Mouse (Mus musculus) testis, adult 2 months (tissue): ENCODE data around the gene Slc5a4b. TPM values are rescaled to one million over a fixed set of nuclear protein-coding genes. Genes with fewer than 3 reads are reported as not detected.

ENCODE experiments used
- H3K27ac ChIP-seq: fragments of 200-500 bp; 2 replicates; pipeline ENCODE4 v1.5.1; 2012; ENCODE audit warnings: low read depth, low read length; ENCODE audit not compliant: control insufficient read depth, insufficient read depth
- H3K27me3 ChIP-seq: fragments of 200-500 bp; 2 replicates; pipeline ENCODE4 v1.6.1; 2012; ENCODE audit warnings: mild to moderate bottlenecking, low read length, moderate library complexity; ENCODE audit not compliant: control insufficient read depth, insufficient read depth
- H3K36me3 ChIP-seq: fragments of 200-500 bp; 2 replicates; pipeline ENCODE4 v1.6.1; 2012; ENCODE audit warnings: mild to moderate bottlenecking, low read length; ENCODE audit not compliant: control insufficient read depth, insufficient read depth
- H3K4me1 ChIP-seq: fragments of 200-500 bp; 2 replicates; pipeline ENCODE4 v1.6.1; 2012; ENCODE audit warnings: low read length; ENCODE audit not compliant: control insufficient read depth, insufficient read depth
- H3K4me3 ChIP-seq: fragments of 200-500 bp; 2 replicates; pipeline ENCODE4 v1.5.1; 2012; ENCODE audit warnings: low read depth, mild to moderate bottlenecking, low read length, moderate library complexity, mixed read lengths; ENCODE audit not compliant: control insufficient read depth
- CTCF ChIP-seq: fragments of 200-500 bp; IDR thresholded peaks from 2 replicates; pipeline ENCODE4 v1.5.1; 2012; ENCODE audit warnings: low read depth, mild to moderate bottlenecking, inconsistent platforms, low read length, moderate library complexity; ENCODE audit not compliant: control insufficient read depth, insufficient read depth, insufficient replicate concordance
- POLR2A ChIP-seq: fragments of 200-500 bp; IDR thresholded peaks from 2 replicates; pipeline ENCODE4 v1.6.1; 2012; ENCODE audit warnings: low read depth, mild to moderate bottlenecking, inconsistent platforms, low read length, moderate library complexity; ENCODE audit not compliant: control insufficient read depth
- polyA plus RNA-seq: library from polyadenylated mRNA; depleted of rRNA; stranded (reverse); fragments of >200 nt; gene quantifications from 2 replicates; pipeline ENCODE4 v1.2.3, GENCODE M21; 2012; rRNA removed

The Slc5a4b gene
- 4.8 and 5.5 TPM in 2 replicates for polyA plus RNA-seq

- Histone ChIP-seq H3K27ac (no peak within 1 kb of the TSS), H3K27me3 (no peaks in the 10 kb centered on the region), H3K36me3 (no peaks in the 10 kb centered on the region), H3K4me3 (no peak within 1 kb of the TSS), H3K4me1 (no peaks in the 10 kb centered on the region)
- TF ChIP-seq POLR2A, result no peak
- TF ChIP-seq CTCF, result no peak
Observed at GRCm38 (mm10) chr10:76110861-76111260, at the start of gene Slc5a4b. TSS of gene Slc5a4b (minus strand) at chr10:76110961.

DNA sequence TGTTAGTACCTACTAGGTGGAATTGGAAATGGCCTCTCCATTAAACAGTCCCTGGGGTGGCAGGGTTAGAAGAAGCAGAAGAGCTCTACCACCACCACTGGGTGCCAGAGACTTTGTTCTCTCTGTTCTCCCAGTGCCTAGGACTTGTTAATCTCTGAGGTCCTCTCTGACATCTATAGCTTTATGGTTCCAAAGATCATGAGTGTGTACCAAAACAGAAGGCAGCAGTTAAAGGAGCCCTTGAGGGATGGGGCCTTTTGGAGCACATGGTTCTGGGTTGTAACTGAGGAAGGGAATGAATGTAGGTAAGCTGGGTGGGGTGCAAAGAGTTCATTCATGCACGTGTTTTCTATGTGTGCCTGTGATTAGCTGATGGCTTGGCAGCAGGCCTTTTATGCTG, 47.2 kb upstream of the Slc5a4b start:
- Histone ChIP-seq H3K4me1 (no peaks in the 10 kb centered on the region), H3K36me3 (no peaks in the 10 kb centered on the region), H3K4me3 (no peak overlapping the region), H3K27ac (no peak overlapping the region), H3K27me3 (no peaks in the 10 kb centered on the region)
- TF ChIP-seq POLR2A (no peak), CTCF (no peak)

GRCm38 (mm10) chr10:76157528-76157927, 46.8 kb upstream of the Slc5a4b start:
- Histone ChIP-seq H3K4me1 (no peaks in the 10 kb centered on the region), H3K27me3 (no peaks in the 10 kb centered on the region), H3K36me3 (no peaks in the 10 kb centered on the region), H3K27ac (no peak overlapping the region), H3K4me3 (no peak overlapping the region)
- TF ChIP-seq POLR2A, result no peak
- no peak for TF ChIP-seq CTCF

DNA sequence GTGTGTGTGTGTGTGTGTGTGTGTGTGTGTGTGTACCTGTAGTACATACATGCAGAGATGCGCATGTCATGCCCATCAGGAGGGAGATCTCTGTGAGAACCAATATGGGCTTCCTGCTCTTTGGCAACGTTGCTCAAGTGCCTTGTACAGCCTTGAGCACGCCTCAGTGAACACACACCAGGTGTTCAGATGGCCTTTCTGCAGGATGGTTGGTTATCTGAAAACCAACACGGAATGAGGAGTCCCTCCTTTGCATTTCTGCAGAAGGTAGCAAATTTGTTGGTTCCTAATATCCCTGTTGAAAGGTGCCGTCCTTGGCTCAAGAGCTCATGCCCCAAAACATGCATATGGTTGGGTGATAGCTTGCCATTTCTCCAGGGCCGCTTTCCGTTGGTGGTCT, 45.1 kb upstream of the Slc5a4b start:
- Histone ChIP-seq H3K4me1 (no peaks in the 10 kb centered on the region), H3K27me3 (no peaks in the 10 kb centered on the region), H3K27ac (no peak overlapping the region), H3K36me3 (no peaks in the 10 kb centered on the region), H3K4me3 (no peak overlapping the region)
- TF ChIP-seq POLR2A, result no peak
- no peak for TF ChIP-seq CTCF

- Histone ChIP-seq H3K4me3 (no peak within 1 kb of the TSS), H3K27ac (no peak within 1 kb of the TSS), H3K36me3 (no peaks in the 10 kb centered on the region), H3K4me1 (no peaks in the 10 kb centered on the region), H3K27me3 (no peaks in the 10 kb centered on the region)
- TF ChIP-seq POLR2A (no peak), CTCF (no peak)
Observed at GRCm38 (mm10) chr10:76147278-76147677, 36.5 kb upstream of the Slc5a4b start, which contains the start of gene Slc5a4a. TSS of gene Slc5a4a (plus strand) at chr10:76147451.

- no peaks in the 10 kb centered on the region for H3K27me3 ChIP-seq
- H3K4me3 ChIP-seq, result no peak overlapping the region
- no peaks in the 10 kb centered on the region for H3K36me3 ChIP-seq
- H3K4me1 ChIP-seq, result no peaks in the 10 kb centered on the region
- H3K27ac ChIP-seq, result no peak overlapping the region
- TF ChIP-seq CTCF (no peak), POLR2A (no peak)
Observed at GRCm38 (mm10) chr10:76146846-76147245, 36.1 kb upstream of the Slc5a4b start.

- Histone ChIP-seq H3K36me3 (no peaks in the 10 kb centered on the region), H3K27me3 (no peaks in the 10 kb centered on the region), H3K4me1 (no peaks in the 10 kb centered on the region), H3K27ac (no peak overlapping the region), H3K4me3 (no peak overlapping the region)
- TF ChIP-seq POLR2A (no peak), CTCF (no peak)
Observed at GRCm38 (mm10) chr10:76136318-76136717, 25.6 kb upstream of the Slc5a4b start.

DNA sequence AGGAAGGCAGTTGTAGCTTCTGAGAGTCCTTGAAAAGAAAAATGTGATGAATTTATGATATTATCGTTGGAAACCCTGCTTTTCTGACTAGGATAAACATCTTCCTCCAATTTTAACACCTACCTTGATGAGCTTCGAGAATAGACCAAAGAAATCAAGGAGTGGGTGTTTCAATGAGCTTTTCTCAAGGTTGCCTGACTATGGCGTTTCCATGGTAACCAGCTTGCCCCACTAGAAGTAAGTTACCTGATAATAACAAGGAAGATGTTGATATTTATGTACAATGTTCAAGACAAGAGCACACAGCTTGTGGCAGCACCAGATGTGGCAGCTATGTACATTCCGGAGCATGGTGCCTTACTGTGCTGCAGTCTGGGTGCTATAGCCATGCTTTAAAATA, 21.7 kb upstream of the Slc5a4b start:
- Histone ChIP-seq H3K27me3 (no peaks in the 10 kb centered on the region), H3K4me3 (no peak overlapping the region), H3K27ac (no peak overlapping the region), H3K36me3 (no peaks in the 10 kb centered on the region), H3K4me1 (no peaks in the 10 kb centered on the region)
- no peak for TF ChIP-seq CTCF
- TF ChIP-seq POLR2A, result no peak
